ENCODE assay signal across 30 mouse cellular contexts in the genomic region with DNA sequence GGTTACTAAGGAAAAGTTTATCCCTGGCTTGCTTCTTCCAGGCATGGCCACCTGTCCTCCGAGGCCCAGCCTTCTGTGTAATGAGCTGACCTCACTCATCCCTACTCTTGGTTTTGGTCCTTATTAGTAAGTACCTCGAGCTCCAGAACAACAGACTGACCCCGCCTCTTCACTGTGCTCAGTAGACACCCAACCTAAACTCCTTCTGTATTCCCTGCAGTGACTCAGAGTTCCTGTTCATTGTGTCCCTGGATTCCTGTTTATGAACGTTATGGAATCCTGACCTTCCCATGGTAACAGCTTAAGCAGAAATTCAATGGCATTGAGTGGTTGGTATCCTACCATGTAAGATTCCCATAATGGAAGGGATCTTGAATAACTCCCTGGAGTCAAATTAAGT.
DNase-seq lines count a peak whose midpoint lies in the region; ATAC-seq and TF ChIP-seq lines count a peak whose summit lies in the region.
"Had no signal": no experiment of that assay in that cellular context is flagged by ENCODE, and none has a peak within 500 bp of the region (broad histone marks: within the 10 kb centered on the region; RNA-seq: fewer than 3 reads in every experiment).

No protein-coding gene starts in this region.

- H3K36me3 ChIP-seq in heart, postnatal 0 days (replicated peaks; ENCODE audit: control insufficient read depth, insufficient read depth, low read length), result 0 out of 2 replicates have a peak, but pooled peaks cover 4% of the 10 kb centered on the region
- 0 out of 2 replicates have a peak, but pooled peaks cover 2% of the 10 kb centered on the region for H3K36me3 ChIP-seq in lung, embryonic 16.5 days (ENCODE audit: control insufficient read depth, insufficient read depth, low read length)
- H3K36me3 ChIP-seq: G1E; hindbrain, embryonic 15.5 days; kidney, embryonic 15.5 days; liver, embryonic 13.5 days; midbrain, embryonic 12.5 days; neural tube, embryonic 12.5 days had no signal

- TF ChIP-seq CTCF in heart, postnatal 0 days (IDR thresholded peaks at IDR 0.05; ENCODE audit: low read depth), result no peak
- TF ChIP-seq CTCF in lung, adult 2 months (IDR thresholded peaks at IDR 0.05; ENCODE audit: insufficient read depth, low read length), result no peak

- no peak overlapping the region for H3K4me3 ChIP-seq in heart, postnatal 0 days (ENCODE audit: low read depth, low read length)
- no peak overlapping the region for H3K4me3 ChIP-seq in lung, embryonic 16.5 days (ENCODE audit: low read length)
- no peak overlapping the region for H3K4me3 ChIP-seq in lung, adult 2 months (replicated peaks; ENCODE audit: extremely low read depth, low read depth, low read length)
- H3K4me3 ChIP-seq: forebrain, embryonic 13.5 days; hindbrain, embryonic 10.5 days; hindbrain, embryonic 15.5 days; kidney, embryonic 15.5 days; limb, embryonic 13.5 days; liver, embryonic 13.5 days; megakaryocyte, embryonic 14.5 days; midbrain, embryonic 12.5 days; myocyte; neural tube, embryonic 12.5 days had no signal

- H3K4me2 ChIP-seq in heart, postnatal 0 days (ENCODE audit: low read depth, low read length), result no peak overlapping the region
- no peak overlapping the region for H3K4me2 ChIP-seq in lung, embryonic 16.5 days (ENCODE audit: low read depth, low read length)
- H3K4me2 ChIP-seq: forebrain, embryonic 13.5 days; hindbrain, embryonic 15.5 days; kidney, embryonic 15.5 days; limb, embryonic 13.5 days; liver, embryonic 13.5 days; lung, embryonic 14.5 days; midbrain, embryonic 12.5 days; neural tube, embryonic 12.5 days had no signal

- H3K27me3 ChIP-seq in heart, postnatal 0 days (ENCODE audit: control insufficient read depth, insufficient read depth, low read length), result no peaks in the 10 kb centered on the region
- H3K27me3 ChIP-seq in lung, embryonic 16.5 days (ENCODE audit: control insufficient read depth, insufficient read depth, low read depth, low read length), result no peaks in the 10 kb centered on the region
- H3K27me3 ChIP-seq: forebrain, embryonic 13.5 days; hindbrain, embryonic 15.5 days; kidney, embryonic 15.5 days; limb, embryonic 13.5 days; liver, embryonic 13.5 days; megakaryocyte, embryonic 14.5 days; midbrain, embryonic 12.5 days; neural tube, embryonic 12.5 days had no signal

- WGBS in heart, postnatal 0 days, result 68% methylated on average over 4 of the region's 4 CpGs
- 80% methylated on average over 4 of the region's 4 CpGs for WGBS in lung, embryonic 16.5 days
- 45% methylated on average over 4 of the region's 4 CpGs for WGBS in lung, adult 2 months

- intact Hi-C loops in heart, postnatal 36 days (cut with DNase I), result no loop called here

- TF ChIP-seq EP300 in heart, postnatal 0 days (IDR thresholded peaks at IDR 0.05; ENCODE audit: low read depth), result no peak

- peak; percentile 54 for ATAC-seq in heart, postnatal 0 days (ENCODE audit: insufficient read depth, low read depth)
- ATAC-seq in lung, embryonic 16.5 days (ENCODE audit: low read depth), result no peak
- ATAC-seq: forebrain, embryonic 13.5 days; inflammation-experienced regulatory T-cells, adult 6 months had no signal

- H3K27ac ChIP-seq in heart, postnatal 0 days (ENCODE audit: low read depth), result peak overlapping the region; percentile 56; the same call in 1 of the 2 replicates
- H3K27ac ChIP-seq in lung, embryonic 16.5 days (ENCODE audit: low read length), result 0 out of 2 replicates have a peak overlapping the region, but pooled peaks have one; percentile 1
- H3K27ac ChIP-seq: forebrain, embryonic 13.5 days; hindbrain, embryonic 10.5 days; hindbrain, embryonic 15.5 days; kidney, embryonic 15.5 days; limb, embryonic 13.5 days; liver, embryonic 13.5 days; midbrain, embryonic 12.5 days; neural tube, embryonic 12.5 days had no signal

- DNase-seq in heart, adult 11 months, result peak; percentile 95
- no peak for DNase-seq in heart, postnatal 36 days
- DNase-seq in heart, postnatal 0 days (ENCODE audit: low spot score), result no peak
- DNase-seq in heart, postnatal 4 days, result no peak
- no peak for DNase-seq in lung, adult 2 months
- no peak for DNase-seq in urinary bladder, postnatal 36 days (ENCODE audit: low spot score in 2 of 2)
- DNase-seq: adrenal gland, adult 8-10 months; cerebellum, adult 8-10 months; cerebellum, postnatal 25 days; gastrocnemius, postnatal 25 days; kidney, adult 18-20 months; kidney, postnatal 25 days; liver, embryonic 13.5 days; lung, embryonic 14.5 days; right cerebral cortex, adult 18-20 months; right cerebral cortex, postnatal 4 days; thymus, adult 2 months; thymus, postnatal 36 days had no signal

- peaks cover 46% of the 10 kb centered on the region for H3K4me1 ChIP-seq in heart, postnatal 0 days (ENCODE audit: control insufficient read depth, insufficient read depth)
- peaks cover 19% of the 10 kb centered on the region for H3K4me1 ChIP-seq in lung, embryonic 16.5 days (replicated peaks; ENCODE audit: control insufficient read depth, insufficient read depth, low read length)
- H3K4me1 ChIP-seq in lung, adult 2 months (ENCODE audit: control insufficient read depth, insufficient read depth, low read length), result peaks cover 27% of the 10 kb centered on the region

- no peak for TF ChIP-seq POLR2A in lung, adult 2 months (IDR thresholded peaks at IDR 0.05; ENCODE audit: borderline replicate concordance, extremely low read depth, low read depth, low read length)

- H3K9me3 ChIP-seq in heart, postnatal 0 days (replicated peaks; ENCODE audit: control insufficient read depth, low read length), result 0 out of 2 replicates have a peak, but pooled peaks cover 11% of the 10 kb centered on the region
- H3K9me3 ChIP-seq in lung, embryonic 16.5 days (ENCODE audit: control insufficient read depth, low read length), result 0 out of 2 replicates have a peak, but pooled peaks cover 3% of the 10 kb centered on the region
- H3K9me3 ChIP-seq: G1E; liver, embryonic 13.5 days had no signal

- H3K9ac ChIP-seq in heart, postnatal 0 days (replicated peaks; ENCODE audit: low read depth, low read length), result no peak overlapping the region
- H3K9ac ChIP-seq in lung, embryonic 16.5 days (ENCODE audit: low read length), result no peak overlapping the region
- H3K9ac ChIP-seq: forebrain, embryonic 13.5 days; hindbrain, embryonic 15.5 days; kidney, embryonic 15.5 days; limb, embryonic 13.5 days; liver, embryonic 13.5 days; lung, embryonic 14.5 days; midbrain, embryonic 12.5 days; neural tube, embryonic 12.5 days had no signal
